23 mouse cellular contexts compared by ENCODE assay signal in genomic region chr7:68306756-68307155, GRCm38 (mm10). TPM values are rescaled to one million over a fixed set of nuclear protein-coding genes. Genes with fewer than 3 reads are reported as not detected.
"Had no signal": no experiment of that assay in that cellular context is flagged by ENCODE, and none has a peak within 500 bp of the region (broad histone marks: within the 10 kb centered on the region; RNA-seq: fewer than 3 reads in every experiment).

No protein-coding gene starts in this region.

- H3K36me3 ChIP-seq: lung, embryonic 15.5 days; midbrain, embryonic 12.5 days; midbrain, embryonic 15.5 days; neural tube, embryonic 12.5 days; stomach, embryonic 15.5 days had no signal

- H3K4me1 ChIP-seq: neural tube, embryonic 12.5 days; stomach, embryonic 15.5 days had no signal

- H3K9me3 ChIP-seq: lung, embryonic 15.5 days; megakaryocyte, embryonic 14.5 days; midbrain, embryonic 12.5 days; midbrain, embryonic 15.5 days; neural tube, embryonic 12.5 days; stomach, embryonic 15.5 days had no signal

- H3K9ac ChIP-seq: liver, embryonic 14.5 days; lung, embryonic 15.5 days; midbrain, embryonic 12.5 days; midbrain, embryonic 15.5 days; neural tube, embryonic 12.5 days; stomach, embryonic 15.5 days had no signal

- H3K27ac ChIP-seq: liver, embryonic 14.5 days; lung, embryonic 15.5 days; macrophage; midbrain, embryonic 12.5 days; midbrain, embryonic 15.5 days; neural tube, embryonic 12.5 days; stomach, embryonic 15.5 days; stomach, postnatal 0 days had no signal

- H3K4me2 ChIP-seq: lung, embryonic 15.5 days; midbrain, embryonic 12.5 days; midbrain, embryonic 15.5 days; neural tube, embryonic 12.5 days; stomach, embryonic 15.5 days had no signal

- DNase-seq: lung, adult 2 months; lung, postnatal 14 days; lung, postnatal 36 days; right cerebral cortex, postnatal 14 days; thymus, adult 2 months; thymus, postnatal 25 days; thymus, postnatal 4 days had no signal

- H3K4me3 ChIP-seq: lung, embryonic 15.5 days; megakaryocyte, embryonic 14.5 days; midbrain, embryonic 12.5 days; midbrain, embryonic 15.5 days; neural tube, embryonic 12.5 days; stomach, embryonic 15.5 days had no signal

- ATAC-seq: lung, postnatal 0 days; midbrain, embryonic 15.5 days had no signal

- H3K27me3 ChIP-seq: lung, embryonic 15.5 days; midbrain, embryonic 12.5 days; midbrain, embryonic 15.5 days; neural tube, embryonic 12.5 days; stomach, embryonic 15.5 days had no signal

RNA-seq across cellular contexts. Expression of gene Fam169b, which starts 33.1 kb away (rescaled TPM):
- total RNA-seq: midbrain, postnatal 0 days had no signal
- polyA plus RNA-seq: midbrain, embryonic 15.5 days; midbrain, postnatal 0 days; neural tube, embryonic 14.5 days had no signal

RNA-seq across cellular contexts. Expression of gene Pgpep1l, which starts 42.7 kb away (rescaled TPM):
- total RNA-seq: megakaryocyte progenitor cell, adult 5-6 weeks; midbrain, postnatal 0 days; monocyte, adult 5-6 weeks; neutrophil, adult 5-6 weeks had no signal
- polyA plus RNA-seq: liver, embryonic 14.5 days; liver, embryonic 16.5 days; lung, embryonic 15.5 days; lung, postnatal 0 days; midbrain, embryonic 12.5 days; midbrain, embryonic 15.5 days; midbrain, postnatal 0 days; neural tube, embryonic 12.5 days; neural tube, embryonic 14.5 days; stomach, embryonic 15.5 days; stomach, postnatal 0 days had no signal
